Mouse (Mus musculus) liver, adult 2 months (tissue): ENCODE measurements at regions not wholly inside any gene's neighbourhood (a gene's known extent, or its start where the extent isn't known, plus 50 kb on each side); places are given as distances from the start of the nearest gene placed in this dataset.

Experiments
- DNase-seq: peaks from one replicate; pipeline ENCODE4 v3.0.0-alpha.2; 2011; ENCODE audit warnings: low read depth, low spot score; ENCODE audit errors: extremely low read depth
- H3K27ac ChIP-seq: fragments of 200-500 bp; replicated peaks from 2 replicates; pipeline ENCODE4 v1.5.1; 2012; ENCODE audit warnings: low read depth, mild to moderate bottlenecking, control low read depth, inconsistent platforms, low read length; ENCODE audit not compliant: insufficient read depth
- H3K27me3 ChIP-seq: fragments of 200-500 bp; 2 replicates; pipeline ENCODE4 v1.6.1; 2012; ENCODE audit warnings: mild to moderate bottlenecking, moderate library complexity, low read length, inconsistent platforms; ENCODE audit not compliant: control insufficient read depth, insufficient read depth
- H3K36me3 ChIP-seq: fragments of 200-500 bp; 2 replicates; pipeline ENCODE4 v1.6.1; 2012; ENCODE audit warnings: low read length, inconsistent platforms; ENCODE audit not compliant: control insufficient read depth, insufficient read depth
- H3K4me1 ChIP-seq: fragments of 200-500 bp; 2 replicates; pipeline ENCODE4 v1.6.1; 2011; ENCODE audit warnings: low read length; ENCODE audit not compliant: control insufficient read depth, insufficient read depth
- H3K4me3 ChIP-seq: fragments of 200-500 bp; 2 replicates; pipeline ENCODE4 v1.5.1; 2011; ENCODE audit warnings: low read depth, mild to moderate bottlenecking, control low read depth, low read length, moderate library complexity; ENCODE audit not compliant: insufficient read depth
- H3K79me2 ChIP-seq: fragments of 200-500 bp; 2 replicates; pipeline ENCODE4 v1.6.1; 2012; ENCODE audit warnings: inconsistent platforms, mild to moderate bottlenecking, low read length, moderate library complexity; ENCODE audit not compliant: control insufficient read depth, insufficient read depth
- H3K9ac ChIP-seq: fragments of 200-500 bp; 2 replicates; pipeline ENCODE4 v1.6.1; 2012; ENCODE audit warnings: low read depth, mild to moderate bottlenecking, control low read depth, inconsistent platforms, low read length
- CTCF ChIP-seq: fragments of 200-500 bp; IDR thresholded peaks from 2 replicates; pipeline ENCODE4 v1.5.1; 2011; ENCODE audit warnings: low read depth, low read length, control low read depth
- POLR2A ChIP-seq: fragments of 200-500 bp; IDR thresholded peaks from 2 replicates; pipeline ENCODE4 v1.6.1; 2011; ENCODE audit warnings: low read length, control low read depth; ENCODE audit not compliant: insufficient read depth; ENCODE audit errors: extremely low read depth
- WGBS: fragments of 180-500 bp; shearing (Covaris S2); methylation state at CpG from one replicate; pipeline ENCODE4 v1.1.7; 2018; 5-methylcytosine and 5-hydroxymethylcytosine counted together

DNA sequence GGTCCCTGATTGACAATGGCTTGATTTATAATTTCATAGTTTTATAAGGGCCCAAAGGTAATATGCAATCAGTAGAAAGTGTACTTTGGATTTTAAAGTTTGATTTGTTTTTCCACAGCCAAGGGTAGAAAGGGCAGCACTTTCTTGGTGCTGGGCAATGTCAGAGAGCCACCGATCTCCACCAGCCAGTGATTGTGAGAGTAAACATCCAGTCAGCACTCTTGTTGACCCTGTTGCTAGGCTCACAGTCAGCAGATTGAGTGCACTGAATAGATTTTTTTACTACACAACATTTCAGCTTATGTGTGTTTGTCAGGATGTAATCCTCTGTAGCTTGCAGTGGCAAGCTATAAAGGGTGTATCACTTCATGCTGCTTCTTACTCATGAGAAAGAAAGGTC lies 176.3 kb downstream of the Ptger3 start:
- H3K27me3 ChIP-seq: no peaks in the 10 kb centered on the region
- peak; percentile 98 for DNase-seq
- whole genome bisulfite sequencing: 18% methylated on average over 1 of the region's 1 CpGs
- peaks cover 19% of the 10 kb centered on the region; the same call in 1 of the 2 replicates for H3K4me1 ChIP-seq
- H3K27ac ChIP-seq: peak overlapping the region; percentile 97
- TF ChIP-seq CTCF: no peak
- no peak for TF ChIP-seq POLR2A
- no peaks in the 10 kb centered on the region for H3K79me2 ChIP-seq
- no peaks in the 10 kb centered on the region for H3K36me3 ChIP-seq
- H3K9ac ChIP-seq: peak overlapping the region; percentile 48; the same call in 1 of the 2 replicates
- H3K4me3 ChIP-seq: no peak overlapping the region

DNA sequence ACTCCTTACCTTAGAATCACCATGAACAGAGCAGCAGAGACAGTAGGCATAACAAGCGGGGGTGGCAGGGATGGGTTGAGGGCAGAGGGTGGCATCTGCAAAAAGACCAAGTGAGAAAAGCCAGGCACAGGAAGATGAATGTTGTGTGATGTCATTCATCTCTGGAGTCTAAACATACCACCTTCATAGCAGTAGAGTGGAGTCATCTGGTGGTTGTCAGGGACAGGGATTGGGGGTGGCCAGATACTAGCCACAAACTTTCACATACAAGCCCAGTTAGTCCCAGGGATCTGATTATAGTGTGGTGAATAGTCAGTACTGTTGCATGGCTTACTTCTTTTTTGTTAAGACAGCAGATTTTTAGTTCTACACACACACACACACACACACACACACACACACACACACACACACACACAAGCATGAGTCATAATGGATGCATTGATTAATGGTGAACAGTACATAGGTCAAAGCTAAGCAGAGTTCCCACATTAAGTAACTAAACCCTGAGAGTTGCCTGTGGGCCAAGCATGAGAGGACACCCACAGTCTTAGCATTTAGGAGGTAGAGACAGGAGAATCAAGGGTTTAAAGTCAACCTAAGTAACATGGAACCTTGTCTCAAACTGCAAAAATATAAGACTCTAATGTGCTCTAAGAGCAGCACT lies 173.1 kb downstream of the Ptger3 start:
- Histone ChIP-seq H3K27ac (peak overlapping the region; percentile 39), H3K9ac (no peak overlapping the region), H3K4me3 (no peak overlapping the region), H3K36me3 (no peaks in the 10 kb centered on the region), H3K4me1 (peaks cover 19% of the 10 kb centered on the region; the same call in 1 of the 2 replicates), H3K79me2 (no peaks in the 10 kb centered on the region), H3K27me3 (no peaks in the 10 kb centered on the region)
- WGBS: 92% methylated on average over 1 of the region's 1 CpGs
- DNase-seq: peak; percentile 48
- TF ChIP-seq POLR2A: no peak
- no peak for TF ChIP-seq CTCF

DNA sequence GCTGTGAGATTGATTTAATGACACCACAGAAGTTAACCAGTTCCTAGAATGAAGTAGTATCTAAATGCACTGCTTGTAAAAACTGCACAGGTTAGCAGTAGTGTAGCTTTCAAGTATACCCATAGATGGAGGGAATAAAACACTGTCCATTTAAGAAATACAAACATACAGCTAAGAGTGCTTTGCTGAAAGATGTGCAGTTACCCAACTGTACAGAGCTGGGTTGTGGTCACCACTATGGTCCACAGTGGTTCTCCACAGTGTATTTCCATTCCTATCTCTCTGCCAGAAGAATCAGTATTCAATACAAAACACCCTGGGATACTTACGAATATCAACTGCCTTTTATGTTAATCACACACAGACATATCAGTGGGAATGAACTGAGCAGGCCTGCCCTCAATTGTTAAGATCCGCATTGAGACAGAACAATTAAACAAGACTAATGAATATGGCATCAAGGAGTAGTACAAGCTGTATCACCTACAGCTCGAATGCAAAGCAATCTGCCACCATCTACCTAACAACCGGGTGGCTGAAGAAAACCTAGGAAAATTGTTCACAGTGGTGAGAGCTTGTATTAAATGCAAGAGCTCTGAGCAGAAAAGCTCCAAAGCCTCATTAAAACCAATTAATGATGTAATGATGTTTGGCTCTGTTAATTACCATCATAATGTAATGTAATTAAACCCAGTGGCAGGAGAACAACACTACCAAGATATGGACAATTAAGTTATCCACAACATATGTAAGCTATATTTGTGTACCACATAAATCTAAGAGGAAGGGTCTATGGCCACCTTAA lies 165.6 kb downstream of the Ptger3 start:
- Histone ChIP-seq H3K4me1 (peaks cover 9% of the 10 kb centered on the region), H3K9ac (no peak overlapping the region), H3K4me3 (no peak overlapping the region), H3K27ac (no peak overlapping the region), H3K27me3 (no peaks in the 10 kb centered on the region), H3K79me2 (no peaks in the 10 kb centered on the region), H3K36me3 (no peaks in the 10 kb centered on the region)
- 81% methylated on average over 4 of the region's 4 CpGs for WGBS
- no peak for DNase-seq
- no peak for TF ChIP-seq POLR2A
- no peak for TF ChIP-seq CTCF

DNA sequence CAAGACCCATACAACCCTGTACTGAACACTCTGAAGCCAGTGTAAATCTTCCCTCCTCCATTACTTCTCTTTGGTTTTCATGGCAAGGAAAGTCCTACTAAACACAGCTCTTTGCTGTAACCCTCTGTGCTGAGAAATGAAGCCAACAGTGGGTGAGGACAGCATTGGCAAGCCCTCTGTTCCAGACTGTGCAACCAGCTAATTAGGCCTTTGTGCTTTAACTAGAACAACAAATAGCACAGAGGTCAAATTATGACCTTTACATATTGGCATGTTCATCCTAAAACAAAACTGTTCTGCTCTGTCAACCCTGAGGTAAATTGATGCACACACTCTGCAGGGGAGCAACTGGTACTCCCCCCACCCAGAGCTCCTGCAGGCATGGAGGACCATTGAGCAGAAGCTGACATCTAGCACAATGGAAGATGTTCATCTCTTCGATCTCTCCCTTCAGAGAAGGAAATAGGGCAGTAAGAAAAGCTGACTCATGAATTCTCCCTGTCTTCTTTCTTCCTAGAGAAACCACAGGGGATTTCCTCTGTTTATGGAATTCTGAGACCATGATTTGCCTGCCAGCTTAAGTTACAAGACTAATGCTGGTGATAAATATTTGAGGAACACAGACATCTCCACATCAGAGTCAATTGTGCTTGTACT lies 163.1 kb downstream of the Ptger3 start:
- DNase-seq: peak; percentile 92
- no peak for TF ChIP-seq CTCF
- no peak for TF ChIP-seq POLR2A
- Histone ChIP-seq H3K36me3 (no peaks in the 10 kb centered on the region), H3K4me3 (no peak overlapping the region), H3K9ac (no peak overlapping the region), H3K27me3 (no peaks in the 10 kb centered on the region), H3K27ac (0 out of 2 replicates have a peak overlapping the region, but pooled peaks have one; percentile 41), H3K79me2 (no peaks in the 10 kb centered on the region), H3K4me1 (peaks cover 9% of the 10 kb centered on the region)
- WGBS: 49% methylated on average over 1 of the region's 1 CpGs

DNA sequence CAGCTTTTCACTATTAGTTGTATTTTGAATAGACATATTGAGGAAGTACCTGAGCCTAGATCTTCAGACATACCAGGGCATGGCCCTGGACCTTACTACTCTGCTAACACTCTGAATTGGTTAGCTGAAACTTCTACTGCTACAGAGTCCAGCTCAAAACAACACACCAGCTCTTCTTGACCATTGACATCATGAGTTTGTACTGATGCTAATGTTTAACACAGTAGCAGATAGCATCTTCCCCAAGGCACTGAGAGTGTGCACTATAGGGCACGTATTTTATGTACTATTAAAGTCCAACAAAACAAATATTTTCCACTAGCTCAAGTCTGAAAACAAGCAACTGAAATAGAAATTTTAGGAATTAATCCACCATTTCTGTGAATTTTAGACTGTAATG lies 157.8 kb downstream of the Ptger3 start:
- no peak overlapping the region for H3K9ac ChIP-seq
- H3K4me1 ChIP-seq: peaks cover 5% of the 10 kb centered on the region
- no peak for DNase-seq
- no peak for TF ChIP-seq POLR2A
- TF ChIP-seq CTCF: no peak
- H3K27me3 ChIP-seq: no peaks in the 10 kb centered on the region
- 44% methylated on average over 1 of the region's 1 CpGs for WGBS
- H3K79me2 ChIP-seq: no peaks in the 10 kb centered on the region
- H3K4me3 ChIP-seq: no peak overlapping the region
- H3K36me3 ChIP-seq: no peaks in the 10 kb centered on the region
- H3K27ac ChIP-seq: no peak overlapping the region
